Mouse (Mus musculus): ENCODE data around the gene Wdr95. TPM values are rescaled to one million over a fixed set of nuclear protein-coding genes. Genes with fewer than 3 reads are reported as not detected.

Wdr95 gene
- total and polyA plus RNA-seq, 3 experiments, result not detected

DNA sequence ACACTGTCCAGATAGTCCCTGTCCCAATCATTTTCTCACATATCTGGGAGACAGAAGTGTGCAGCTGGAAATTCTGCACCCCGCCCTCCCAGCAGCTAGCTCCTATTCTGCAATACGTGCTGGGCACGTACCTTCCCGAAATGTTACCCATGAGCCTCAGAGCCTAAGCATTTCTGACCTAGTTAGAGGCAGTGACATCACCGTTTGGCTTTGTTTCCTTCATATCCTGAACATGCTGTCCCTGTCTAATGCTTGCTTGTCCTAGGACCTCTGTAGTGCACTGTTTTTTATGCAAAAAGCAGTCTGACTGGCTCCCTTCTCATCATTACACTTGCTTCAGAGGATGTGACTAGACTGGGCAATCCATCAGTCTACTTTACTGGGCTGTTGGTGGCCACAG, 38.5 kb downstream of the Wdr95 start:
- Histone ChIP-seq H3K9ac (ENCODE audit: control insufficient read depth, low read depth, low read length, poor library complexity, severe bottlenecking) (no peak overlapping the region), H3K36me3 (ENCODE audit: control insufficient read depth in 1 of 2, insufficient read depth in 2 of 2, low read length in 2 of 2) (no peaks in the 10 kb centered on the region), H3K4me1 (ENCODE audit: control insufficient read depth in 1 of 2, insufficient read depth in 2 of 2, low read length in 2 of 2) (no peaks in the 10 kb centered on the region), H3K27ac (ENCODE audit: control insufficient read depth, low read depth, low read length) (no peak overlapping the region), H3K9me3 (replicated peaks; ENCODE audit: insufficient read depth, low read length) (no peaks in the 10 kb centered on the region), H3K79me2 (ENCODE audit: control insufficient read depth, insufficient read depth, low read length, poor library complexity) (no peaks in the 10 kb centered on the region), H3K27me3 (ENCODE audit: control insufficient read depth in 1 of 2, insufficient read depth in 2 of 2, low read length in 2 of 2) (no peaks in the 10 kb centered on the region), H3K4me3 (ENCODE audit: control insufficient read depth in 1 of 2, insufficient read depth in 1 of 2, low read depth in 2 of 2, low read length in 2 of 2) (no peak overlapping the region)
- TF ChIP-seq GATA1 (IDR thresholded peaks at IDR 0.05; ENCODE audit: low read depth, low read length), result no peak
- DNase-seq (ENCODE audit: low read depth, low spot score), result no peak

DNA sequence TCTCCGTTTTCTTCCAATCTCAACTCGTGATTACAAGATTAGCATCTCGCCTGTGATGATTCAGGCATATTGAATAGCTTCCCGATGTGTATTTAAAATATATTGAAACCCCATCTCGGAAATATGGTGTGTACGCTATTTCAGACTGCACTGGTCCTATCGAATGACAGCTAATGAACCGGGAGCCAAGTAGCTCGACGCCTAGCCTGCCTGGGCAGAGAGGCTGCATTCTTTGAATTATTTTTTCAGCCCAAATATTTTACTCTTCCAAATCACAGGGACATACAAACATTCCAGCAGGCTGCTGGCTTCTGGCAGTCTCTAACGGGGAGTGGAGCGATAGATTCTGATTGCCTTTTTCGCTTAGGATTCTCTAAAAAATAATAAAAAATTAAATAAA, 40.5 kb downstream of the Wdr95 start:
- no peak overlapping the region for H3K4me3 ChIP-seq (ENCODE audit: control insufficient read depth in 1 of 2, insufficient read depth in 1 of 2, low read depth in 2 of 2, low read length in 2 of 2)
- no peak overlapping the region for H3K9ac ChIP-seq (ENCODE audit: control insufficient read depth, low read depth, low read length, poor library complexity, severe bottlenecking)
- H3K9me3 ChIP-seq (replicated peaks; ENCODE audit: insufficient read depth, low read length), result no peaks in the 10 kb centered on the region
- no peaks in the 10 kb centered on the region for H3K36me3 ChIP-seq (ENCODE audit: control insufficient read depth in 1 of 2, insufficient read depth in 2 of 2, low read length in 2 of 2)
- H3K79me2 ChIP-seq (ENCODE audit: control insufficient read depth, insufficient read depth, low read length, poor library complexity), result no peaks in the 10 kb centered on the region
- no peaks in the 10 kb centered on the region for H3K27me3 ChIP-seq (ENCODE audit: control insufficient read depth in 1 of 2, insufficient read depth in 2 of 2, low read length in 2 of 2)
- no peak overlapping the region for H3K27ac ChIP-seq (ENCODE audit: control insufficient read depth, low read depth, low read length)
- DNase-seq (ENCODE audit: low read depth, low spot score), result no peak
- no peaks in the 10 kb centered on the region for H3K4me1 ChIP-seq (ENCODE audit: control insufficient read depth in 1 of 2, insufficient read depth in 2 of 2, low read length in 2 of 2)
- TF ChIP-seq ZNF384 (IDR thresholded peaks at IDR 0.05; ENCODE audit: low read depth, low read length) (no peak), ZC3H11A (IDR thresholded peaks at IDR 0.05; ENCODE audit: low read depth, low read length) (no peak), MYB (IDR thresholded peaks at IDR 0.05; ENCODE audit: low read depth, low read length) (no peak), MXI1 (IDR thresholded peaks at IDR 0.05; ENCODE audit: low read depth, low read length) (no peak)

DNA sequence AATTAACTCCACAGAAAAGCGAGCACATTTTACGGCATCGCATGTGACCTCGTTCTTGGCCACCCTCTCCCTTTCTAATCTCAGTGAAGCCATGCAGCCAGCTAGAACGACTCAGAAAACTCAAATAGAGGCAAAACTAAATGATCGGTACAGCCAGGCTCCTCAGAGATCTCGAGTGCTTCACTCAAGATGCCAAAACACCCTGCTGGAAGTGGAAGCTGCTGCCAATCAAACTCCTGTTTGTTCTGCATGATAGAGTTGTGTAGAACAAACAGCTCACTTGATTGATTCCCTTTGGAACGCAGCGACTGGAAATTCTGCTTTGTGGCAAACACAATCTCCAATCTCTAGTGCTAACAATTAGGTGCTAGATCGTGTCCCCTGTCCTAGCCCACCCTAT, 48.5 kb downstream of the Wdr95 start:
- DNase-seq (ENCODE audit: low read depth, low spot score), result no peak
- TF ChIP-seq MYB (IDR thresholded peaks at IDR 0.05; ENCODE audit: low read depth, low read length), result no peak
- TF ChIP-seq POLR2AphosphoS2 (IDR thresholded peaks at IDR 0.05; ENCODE audit: low read length), result no peak
- TF ChIP-seq MAFK (IDR thresholded peaks at IDR 0.05; ENCODE audit: borderline replicate concordance, low read depth, low read length), result no peak
- TF ChIP-seq POLR2A (IDR thresholded peaks at IDR 0.05; ENCODE audit: control insufficient read depth in 1 of 2, insufficient read depth in 1 of 2, low read depth in 1 of 2, low read length in 2 of 2, poor library complexity in 1 of 2), result no peak
- no peak for TF ChIP-seq USF2 (IDR thresholded peaks at IDR 0.05; ENCODE audit: borderline replicate concordance in 1 of 2, insufficient read depth in 1 of 2, low read depth in 1 of 2, low read length in 2 of 2)
- TF ChIP-seq SIN3A (IDR thresholded peaks at IDR 0.05; ENCODE audit: low read length), result no peak
- TF ChIP-seq KAT2A (conservative IDR thresholded peaks at IDR 0.05; ENCODE audit: low read depth, low read length), result no peak
- TF ChIP-seq MXI1 (IDR thresholded peaks at IDR 0.05; ENCODE audit: low read depth, low read length), result no peak
- no peak for TF ChIP-seq MEF2A (IDR thresholded peaks at IDR 0.05; ENCODE audit: extremely low read depth, insufficient replicate concordance, low read depth, low read length, poor library complexity, severe bottlenecking)
- TF ChIP-seq EP300 (IDR thresholded peaks at IDR 0.05; ENCODE audit: low read depth in 1 of 2, low read length in 2 of 2), result no peak
- no peak for TF ChIP-seq RCOR1 (IDR thresholded peaks at IDR 0.05; ENCODE audit: low read depth, low read length)
- TF ChIP-seq MYC (IDR thresholded peaks at IDR 0.05; ENCODE audit: low read depth, low read length), result no peak
- no peak for TF ChIP-seq SMC3 (IDR thresholded peaks at IDR 0.05; ENCODE audit: low read depth, low read length)
- no peak for TF ChIP-seq ELF1 (IDR thresholded peaks at IDR 0.05; ENCODE audit: low read depth, low read length)
- no peak for TF ChIP-seq CHD2 (IDR thresholded peaks at IDR 0.05; ENCODE audit: low read length)
- TF ChIP-seq ZMIZ1 (IDR thresholded peaks at IDR 0.05; ENCODE audit: low read depth, low read length), result no peak
- no peak for TF ChIP-seq ZKSCAN1 (IDR thresholded peaks at IDR 0.05; ENCODE audit: low read depth, low read length)
- no peak for TF ChIP-seq NRF1 (IDR thresholded peaks at IDR 0.05; ENCODE audit: insufficient read depth, low read depth, low read length, poor library complexity, severe bottlenecking)
- TF ChIP-seq GATA1 (IDR thresholded peaks at IDR 0.05; ENCODE audit: low read depth, low read length), result no peak
- no peak for TF ChIP-seq BHLHE40 (IDR thresholded peaks at IDR 0.05; ENCODE audit: borderline replicate concordance, low read depth, low read length)
- Histone ChIP-seq H3K27me3 (ENCODE audit: control insufficient read depth in 1 of 2, insufficient read depth in 2 of 2, low read length in 2 of 2) (no peaks in the 10 kb centered on the region), H3K79me2 (ENCODE audit: control insufficient read depth, insufficient read depth, low read length, poor library complexity) (no peaks in the 10 kb centered on the region), H3K4me3 (ENCODE audit: control insufficient read depth in 1 of 2, insufficient read depth in 1 of 2, low read depth in 2 of 2, low read length in 2 of 2) (no peak overlapping the region), H3K36me3 (ENCODE audit: control insufficient read depth in 1 of 2, insufficient read depth in 2 of 2, low read length in 2 of 2) (no peaks in the 10 kb centered on the region), H3K27ac (ENCODE audit: control insufficient read depth, low read depth, low read length) (no peak overlapping the region), H3K4me1 (ENCODE audit: control insufficient read depth in 1 of 2, insufficient read depth in 2 of 2, low read length in 2 of 2) (no peaks in the 10 kb centered on the region), H3K9me3 (replicated peaks; ENCODE audit: insufficient read depth, low read length) (no peaks in the 10 kb centered on the region), H3K9ac (ENCODE audit: control insufficient read depth, low read depth, low read length, poor library complexity, severe bottlenecking) (no peak overlapping the region)

All from MEL (cell line).